Mouse (Mus musculus) gastrocnemius, adult 2 months (tissue): ENCODE data around the gene Asb2. TPM values are rescaled to one million over a fixed set of nuclear protein-coding genes. Genes with fewer than 3 reads are reported as not detected.

Experiments used
- DNase-seq: peaks from one replicate; pipeline ENCODE4 v3.0.0; 2022
- H3K27ac ChIP-seq: fragments of 200-600 bp; 2 replicates; pipeline ENCODE4 v1.8.1; 2022; ENCODE audit warnings: mild to moderate bottlenecking
- H3K4me3 ChIP-seq: fragments of 200-600 bp; 2 replicates; pipeline ENCODE4 v1.8.1; 2022; ENCODE audit warnings: mild to moderate bottlenecking, moderate library complexity
- CTCF ChIP-seq: fragments of 200-600 bp; IDR thresholded peaks from 2 replicates; pipeline ENCODE4 v1.8.1; 2022; ENCODE audit warnings: antibody characterized with exemption, mild to moderate bottlenecking, moderate library complexity
- intact Hi-C: fragments of 180-260 bp; cut with DNase I; formaldehyde crosslinking; loops from one replicate; pipeline ENCODE4 v1.15.1; 2025
- total RNA-seq, 2 experiments: library from RNA; stranded (reverse); gene quantifications; 2 replicates each; pipeline ENCODE4 v1.2.3; 2021

Asb2 gene
- total RNA-seq, 2 experiments from 2014 or later: 548 to 725 TPM

DNA sequence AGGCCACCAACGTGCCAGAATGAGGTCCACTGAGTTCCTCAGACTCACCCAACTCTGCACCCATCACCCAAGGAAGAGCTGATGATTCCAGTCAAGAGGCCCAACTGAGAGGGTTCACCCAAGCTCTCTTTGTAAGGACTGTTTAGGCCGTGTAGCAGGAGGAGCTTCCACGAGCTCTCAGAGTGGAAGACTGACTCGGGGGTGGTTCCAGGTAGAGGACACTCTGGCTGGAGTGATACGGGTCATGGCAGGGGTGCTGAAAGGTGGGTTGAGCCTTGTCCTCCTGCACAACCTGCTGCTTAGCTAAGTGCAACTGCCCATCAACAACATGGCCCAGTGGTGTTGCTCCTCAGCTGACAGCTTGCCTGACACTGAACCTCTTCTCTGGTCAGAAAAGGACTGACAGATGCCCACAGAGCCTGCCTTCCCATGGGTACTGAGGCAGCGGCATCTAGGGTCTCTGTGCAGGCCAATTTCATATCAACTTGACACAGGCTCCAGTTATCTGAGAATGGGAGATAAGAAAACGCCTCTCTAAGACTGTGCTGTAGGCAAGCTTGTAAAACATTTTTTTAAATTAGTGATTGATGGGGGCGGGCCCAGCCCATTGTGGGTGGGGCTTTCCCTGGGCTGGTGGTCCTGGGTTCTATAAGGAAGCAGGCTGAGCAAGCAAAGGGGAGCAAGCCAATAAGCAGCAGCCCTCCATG, 17.9 kb upstream of the Asb2 start:
- intact Hi-C loops: no loop called here
- H3K4me3 ChIP-seq: no peak overlapping the region
- no peak overlapping the region for H3K27ac ChIP-seq
- no peak for TF ChIP-seq CTCF
- DNase-seq: no peak

DNA sequence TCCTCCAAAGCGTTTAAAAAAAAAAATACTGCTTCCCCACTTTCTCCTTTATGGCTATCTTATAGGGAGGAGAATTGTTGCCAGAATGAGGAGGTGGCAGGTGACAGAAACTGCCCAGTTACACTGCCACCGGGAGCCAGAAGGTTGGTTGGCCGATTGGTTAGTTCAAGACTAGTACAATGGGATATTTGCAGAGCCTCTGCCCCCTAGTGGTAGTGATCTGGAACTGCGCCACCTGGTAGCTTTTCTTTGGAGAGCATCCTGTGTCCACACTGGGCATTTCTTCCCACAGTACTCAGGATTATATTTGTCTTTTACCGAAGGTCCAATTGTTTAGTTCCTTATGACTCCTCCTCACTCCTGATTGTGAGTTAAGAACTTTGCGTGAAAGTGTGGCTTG, 15.9 kb upstream of the Asb2 start:
- Histone ChIP-seq H3K4me3 (no peak overlapping the region), H3K27ac (no peak overlapping the region)
- intact Hi-C loops: no loop called here
- peak; percentile 93 for TF ChIP-seq CTCF
- DNase-seq: peak; percentile 71

DNA sequence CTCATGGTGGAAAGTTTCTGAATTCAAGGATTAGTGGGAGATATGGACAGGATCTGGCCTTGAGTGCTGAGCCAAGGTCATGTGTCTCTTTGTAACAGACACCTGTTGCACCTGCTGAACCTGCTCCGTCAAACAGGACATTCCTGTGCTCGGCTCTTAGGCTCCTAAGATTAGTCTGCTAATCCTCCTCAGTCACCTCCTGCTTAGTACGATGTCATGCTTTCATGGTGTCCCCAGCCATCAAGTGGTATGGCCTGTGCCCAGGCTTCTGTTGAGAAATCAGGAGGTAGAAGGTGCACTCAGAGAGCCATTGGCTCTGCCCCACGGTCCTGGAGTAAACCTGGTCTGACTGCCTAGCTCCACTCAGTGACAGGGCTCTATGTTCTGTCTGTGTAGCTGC, 15.1 kb upstream of the Asb2 start:
- no peak for TF ChIP-seq CTCF
- intact Hi-C loops: no loop called here
- H3K4me3 ChIP-seq: no peak overlapping the region
- DNase-seq: no peak
- no peak overlapping the region for H3K27ac ChIP-seq

DNA sequence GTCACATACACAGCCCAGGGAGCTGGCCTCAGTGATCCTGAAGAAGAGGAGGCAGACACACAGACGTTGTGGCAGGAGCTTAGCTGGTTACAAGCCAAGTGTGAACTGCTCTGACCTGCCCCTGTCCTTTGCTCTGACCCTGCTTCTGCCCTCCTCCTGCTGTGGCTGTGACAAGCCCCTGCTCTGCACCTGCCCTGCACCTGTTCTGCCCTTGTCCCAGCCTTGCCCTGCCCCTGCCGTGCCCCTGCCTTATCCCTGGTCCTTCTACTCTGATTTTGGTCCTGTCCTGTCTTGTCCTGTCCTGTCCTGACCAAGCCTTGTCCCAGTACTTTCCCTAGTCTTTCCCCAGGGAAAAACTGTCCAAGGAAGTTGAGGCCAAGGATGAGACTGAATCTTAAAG, 13.0 kb upstream of the Asb2 start:
- no peak overlapping the region for H3K4me3 ChIP-seq
- no peak for TF ChIP-seq CTCF
- H3K27ac ChIP-seq: no peak overlapping the region; the same call in 1 of the 2 replicates
- intact Hi-C loops: no loop called here
- no peak for DNase-seq

DNA sequence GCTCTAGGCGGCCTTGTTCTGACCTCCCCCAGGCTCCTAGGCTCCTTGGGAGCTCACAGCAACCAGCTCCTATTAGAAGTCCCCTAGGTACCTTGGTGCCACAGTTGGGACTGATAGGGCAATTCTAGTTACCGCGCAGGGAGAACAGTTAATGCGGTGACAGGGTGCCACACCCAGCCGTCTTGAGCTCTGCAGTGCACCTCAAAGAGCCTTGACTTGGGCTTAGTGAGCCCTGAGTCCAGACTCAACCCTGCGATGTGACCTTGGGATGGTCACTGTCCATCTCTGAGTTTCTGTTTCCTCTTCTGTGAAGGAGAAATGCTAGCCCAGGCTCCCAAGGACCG, 12.5 kb upstream of the Asb2 start:
- intact Hi-C loops: no loop called here
- no peak for TF ChIP-seq CTCF
- DNase-seq: no peak
- Histone ChIP-seq H3K27ac (peak overlapping the region; percentile 70; the same call in 1 of the 2 replicates), H3K4me3 (peak overlapping the region; percentile 67)

DNA sequence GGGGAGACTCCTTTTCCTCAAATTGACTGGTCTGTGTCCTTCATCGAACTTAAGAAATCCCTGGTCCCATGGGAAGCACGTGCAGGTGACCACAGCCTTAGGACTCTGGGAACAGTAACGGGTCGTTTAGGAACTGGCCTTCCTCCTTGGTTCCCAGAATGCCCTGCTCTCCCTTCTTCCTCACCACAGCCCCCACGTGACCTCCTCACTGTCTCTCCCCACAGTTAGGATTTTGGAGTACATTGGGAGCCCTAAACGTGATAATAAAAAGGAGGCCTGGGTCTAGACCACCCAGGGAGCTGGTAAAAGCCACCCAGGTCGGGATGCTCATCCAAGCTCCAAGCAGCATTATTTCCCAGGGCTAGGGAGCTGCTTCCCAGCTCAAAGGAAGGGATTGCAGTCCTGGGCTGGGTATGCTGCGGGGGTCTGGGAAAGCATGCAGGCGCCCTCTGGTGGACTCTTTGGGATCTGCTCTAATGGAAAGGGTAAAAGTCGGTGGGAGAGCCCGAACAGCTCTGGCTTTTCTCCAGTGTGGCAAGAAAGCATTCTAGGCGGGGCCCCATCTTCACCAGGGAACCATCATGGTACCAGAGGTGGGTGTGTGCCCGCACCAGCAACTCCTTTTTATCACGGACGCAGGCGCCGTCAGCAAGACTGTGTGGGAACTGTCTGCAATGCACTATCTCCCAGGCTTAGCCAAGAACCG, 12.0 kb upstream of the Asb2 start:
- peak; percentile 87 for TF ChIP-seq CTCF
- H3K4me3 ChIP-seq: peak overlapping the region; percentile 67
- intact Hi-C loops: loop anchor here (1.0 kb wide), 1 partner anchor 43 kb away; no protein-coding TSS in a partner anchor
- peak overlapping the region; percentile 70 for H3K27ac ChIP-seq
- DNase-seq: peak; percentile 85

DNA sequence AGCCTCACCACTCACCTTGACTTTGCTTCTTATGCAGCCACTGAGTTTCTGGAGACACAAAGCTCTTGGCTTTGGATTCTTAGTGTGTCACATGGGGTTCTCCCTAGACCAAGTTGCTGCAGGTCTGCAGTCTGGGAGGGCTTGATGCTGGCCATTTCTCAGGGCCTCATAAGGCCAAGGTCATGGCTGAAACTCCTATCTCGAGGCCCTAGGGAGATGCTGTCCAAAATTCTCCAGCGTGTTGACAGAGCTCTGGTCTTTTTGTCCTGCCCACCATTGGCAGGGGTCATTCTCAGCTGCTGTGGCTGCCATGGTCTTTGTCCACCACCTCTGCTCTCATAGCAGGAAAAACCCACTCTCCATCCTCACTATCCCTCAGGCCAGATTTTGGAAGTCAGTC, 11.4 kb upstream of the Asb2 start:
- intact Hi-C loops: loop anchor here (1.0 kb wide), 1 partner anchor 43 kb away; no protein-coding TSS in a partner anchor
- DNase-seq: no peak

DNA sequence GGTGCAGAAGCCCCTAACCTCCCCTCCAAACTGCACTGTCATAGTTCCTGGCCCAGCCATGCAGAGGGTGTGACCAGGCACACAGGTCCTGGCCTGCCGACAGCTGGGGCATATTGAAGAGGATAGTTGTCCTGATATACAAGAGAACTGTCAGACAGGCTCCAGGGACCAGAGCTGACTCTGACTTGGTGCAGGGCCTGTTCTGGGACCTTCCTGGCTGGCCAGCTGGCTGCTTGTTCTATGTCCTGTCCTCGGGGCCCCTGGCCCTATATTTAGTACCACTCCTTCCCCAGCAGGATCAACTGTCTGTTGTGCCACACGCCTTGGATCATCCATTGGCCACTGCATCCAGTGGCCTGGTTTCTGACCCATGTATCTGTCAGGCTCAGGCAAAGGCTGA, 6.5 kb upstream of the Asb2 start:
- intact Hi-C loops: loop anchor here (5.0 kb wide), 1 partner anchor 140 kb away; no protein-coding TSS in a partner anchor
- no peak for TF ChIP-seq CTCF
- Histone ChIP-seq H3K4me3 (peak overlapping the region; percentile 56), H3K27ac (peak overlapping the region; percentile 98)
- DNase-seq: peak; percentile 91

More for the DNA sequence above, 11.4 kb upstream of the Asb2 start:
- Histone ChIP-seq H3K4me3 (peak overlapping the region; percentile 67), H3K27ac (peak overlapping the region; percentile 70)
- TF ChIP-seq CTCF: no peak

DNA sequence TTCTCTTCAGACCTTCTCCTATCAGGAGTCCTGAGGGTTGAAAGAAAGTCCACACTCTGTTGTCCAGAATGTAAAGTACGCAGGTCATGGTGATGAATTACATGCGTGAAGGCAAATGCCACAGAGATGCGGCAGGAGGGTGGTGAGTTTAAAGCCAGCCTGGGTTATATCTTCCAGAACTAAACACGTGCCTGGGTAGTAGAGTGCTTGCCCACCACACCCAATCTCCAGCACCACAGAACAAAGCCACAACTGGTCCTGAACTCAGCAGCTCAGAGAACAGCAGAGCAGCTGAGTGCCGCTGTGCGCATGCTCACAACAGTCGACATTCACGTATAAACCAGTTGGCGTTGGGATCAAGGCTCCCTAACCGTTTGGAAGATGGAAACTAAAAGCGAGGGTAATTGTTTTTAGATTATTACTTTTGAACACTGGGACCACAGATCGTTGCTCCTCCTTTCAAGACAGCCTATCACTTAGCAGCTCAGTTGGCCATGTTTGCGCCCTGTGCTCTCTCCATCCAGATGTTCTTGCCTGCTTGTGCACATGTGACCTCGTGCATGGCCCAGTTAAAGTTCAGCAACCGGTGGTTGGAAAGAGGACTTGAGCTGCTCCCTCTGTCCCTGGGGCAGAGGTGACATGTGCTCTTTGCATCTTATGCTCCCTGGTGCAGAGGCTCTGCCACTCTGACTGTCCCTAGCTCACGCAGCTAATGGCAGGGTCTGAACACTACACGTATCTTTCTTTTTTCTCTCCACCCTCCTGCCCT, 5.9 kb upstream of the Asb2 start:
- intact Hi-C loops: loop anchor here (5.0 kb wide), 1 partner anchor 139 kb away; no protein-coding TSS in a partner anchor
- H3K4me3 ChIP-seq: peak overlapping the region; percentile 56
- DNase-seq: peak; percentile 74
- H3K27ac ChIP-seq: peak overlapping the region; percentile 98
- no peak for TF ChIP-seq CTCF

DNA sequence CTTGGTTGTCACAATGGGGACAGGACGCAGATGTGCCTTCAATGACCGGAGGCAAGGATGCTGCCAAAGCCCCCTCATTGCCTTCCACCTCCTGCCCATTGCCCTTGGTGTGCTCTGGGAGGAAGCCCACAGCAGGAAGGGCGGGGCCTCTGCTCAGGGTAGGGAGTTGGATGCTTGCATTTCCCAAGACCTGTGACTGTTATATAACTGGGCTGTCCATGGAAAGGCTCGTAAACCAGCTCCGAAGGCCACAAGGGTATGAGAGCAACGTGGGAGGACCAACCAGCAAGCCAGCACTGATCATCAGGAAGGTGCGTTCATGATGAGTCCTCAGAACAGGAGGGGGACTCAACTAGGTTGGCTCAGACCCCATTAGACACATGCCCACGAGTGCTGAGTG, 5.0 kb upstream of the Asb2 start:
- peak; percentile 69 for DNase-seq
- Histone ChIP-seq H3K27ac (peak overlapping the region; percentile 98), H3K4me3 (peak overlapping the region; percentile 56)
- intact Hi-C loops: loop anchor here (5.0 kb wide), 1 partner anchor 139 kb away; no protein-coding TSS in a partner anchor
- no peak for TF ChIP-seq CTCF

DNA sequence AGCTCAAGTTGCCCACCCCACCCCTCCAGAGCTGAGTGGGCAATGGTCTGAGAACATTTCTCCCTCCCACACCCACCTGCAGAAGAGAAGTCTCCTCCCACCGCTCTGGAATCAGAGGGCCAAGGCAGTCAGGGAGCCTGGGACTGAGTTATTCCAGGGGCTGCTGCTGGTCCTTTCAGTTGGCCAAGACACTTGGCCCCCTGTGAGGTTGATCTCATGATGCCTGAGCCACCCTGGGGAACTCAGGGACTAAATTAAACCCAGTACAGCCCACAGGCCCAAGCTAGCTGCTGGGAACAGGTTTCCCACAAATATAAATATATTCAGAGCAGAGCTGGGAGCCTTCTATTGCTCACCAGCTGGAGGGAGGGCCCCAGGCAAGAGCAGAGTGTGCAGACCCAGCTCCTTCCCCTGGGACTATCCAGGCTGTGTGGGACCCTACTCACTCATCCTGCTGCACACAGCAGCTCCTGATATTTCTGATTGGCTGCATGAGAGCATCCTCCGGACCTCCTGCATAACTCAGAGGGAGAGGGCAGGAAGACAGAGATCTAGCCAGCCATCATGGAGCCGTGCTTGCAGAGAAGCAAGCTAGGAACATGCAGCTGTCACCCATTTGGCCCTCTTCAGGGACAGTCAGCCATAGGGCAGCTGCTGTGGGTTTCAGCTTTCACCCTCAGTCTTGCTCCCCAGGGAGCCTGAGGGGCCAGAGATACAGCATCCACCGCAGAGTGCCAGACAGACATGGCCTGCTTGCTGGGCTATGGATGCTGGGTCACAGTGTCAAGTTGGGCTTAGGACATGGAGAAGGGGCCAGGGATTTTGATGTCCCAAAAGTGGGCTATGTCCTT, 3.4 kb upstream of the Asb2 start:
- peak; percentile 88 for DNase-seq
- intact Hi-C loops: no loop called here
- H3K27ac ChIP-seq: peak overlapping the region; percentile 98
- no peak for TF ChIP-seq CTCF
- H3K4me3 ChIP-seq: peak overlapping the region; percentile 85

DNA sequence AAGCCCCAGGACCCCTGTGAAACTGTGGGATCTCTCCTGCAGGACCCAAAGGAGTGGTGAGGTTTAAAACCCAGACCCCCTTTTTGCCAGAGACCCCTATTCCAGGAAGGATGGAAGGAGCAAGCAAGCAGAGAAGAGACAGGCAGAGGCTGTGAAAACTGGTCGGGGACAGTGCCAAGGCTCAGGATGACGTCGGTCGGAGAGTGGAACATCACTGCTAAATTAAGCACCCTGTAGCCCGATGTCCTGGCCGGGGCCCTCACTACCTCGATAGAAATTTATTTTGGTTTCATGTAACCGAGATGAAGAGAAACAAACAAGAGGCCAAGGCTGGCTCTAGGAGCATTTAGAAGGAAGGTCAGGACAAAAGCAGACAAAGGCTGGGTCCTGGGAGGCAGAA, 2.4 kb upstream of the Asb2 start:
- no peak for TF ChIP-seq CTCF
- DNase-seq: peak; percentile 93
- Histone ChIP-seq H3K4me3 (peak overlapping the region; percentile 85), H3K27ac (peak overlapping the region; percentile 98)
- intact Hi-C loops: no loop called here
